Mouse (Mus musculus) spleen, adult 2 months (tissue): ENCODE data around the gene Itga9.

Source experiments
- CTCF ChIP-seq: fragments of 200-500 bp; IDR thresholded peaks from 2 replicates; pipeline ENCODE4 v1.5.1; 2011; ENCODE audit warnings: mild to moderate bottlenecking, inconsistent platforms; ENCODE audit not compliant: insufficient read depth, insufficient read length, insufficient replicate concordance; ENCODE audit errors: extremely low read depth
- POLR2A ChIP-seq: fragments of 200-500 bp; IDR thresholded peaks from 2 replicates; pipeline ENCODE4 v1.6.1; 2011; ENCODE audit warnings: low read depth, low read length, inconsistent platforms

DNA sequence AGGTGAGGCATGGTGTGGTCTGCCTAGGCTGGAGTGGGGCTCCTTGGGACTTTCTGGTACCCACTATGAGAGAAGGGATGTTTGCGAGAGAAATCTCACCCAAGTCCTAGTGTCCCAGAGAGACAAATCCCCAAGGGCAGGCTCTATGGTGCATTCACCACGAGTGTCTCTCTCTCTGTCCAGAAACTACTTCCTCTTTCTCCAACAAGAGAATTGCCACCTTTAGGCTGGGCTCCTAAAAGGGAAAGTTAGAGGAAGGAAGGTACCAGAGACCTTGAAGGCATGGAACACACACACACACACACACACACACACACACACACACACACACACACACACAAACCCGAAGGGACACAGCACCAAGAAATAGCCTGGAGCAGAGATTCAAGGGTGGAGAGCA, 315.4 kb downstream of the Itga9 start:
- TF ChIP-seq POLR2A (no peak), CTCF (no peak)
